Comparison of ENCODE assay signal across 21 mouse cellular contexts in the genomic region with DNA sequence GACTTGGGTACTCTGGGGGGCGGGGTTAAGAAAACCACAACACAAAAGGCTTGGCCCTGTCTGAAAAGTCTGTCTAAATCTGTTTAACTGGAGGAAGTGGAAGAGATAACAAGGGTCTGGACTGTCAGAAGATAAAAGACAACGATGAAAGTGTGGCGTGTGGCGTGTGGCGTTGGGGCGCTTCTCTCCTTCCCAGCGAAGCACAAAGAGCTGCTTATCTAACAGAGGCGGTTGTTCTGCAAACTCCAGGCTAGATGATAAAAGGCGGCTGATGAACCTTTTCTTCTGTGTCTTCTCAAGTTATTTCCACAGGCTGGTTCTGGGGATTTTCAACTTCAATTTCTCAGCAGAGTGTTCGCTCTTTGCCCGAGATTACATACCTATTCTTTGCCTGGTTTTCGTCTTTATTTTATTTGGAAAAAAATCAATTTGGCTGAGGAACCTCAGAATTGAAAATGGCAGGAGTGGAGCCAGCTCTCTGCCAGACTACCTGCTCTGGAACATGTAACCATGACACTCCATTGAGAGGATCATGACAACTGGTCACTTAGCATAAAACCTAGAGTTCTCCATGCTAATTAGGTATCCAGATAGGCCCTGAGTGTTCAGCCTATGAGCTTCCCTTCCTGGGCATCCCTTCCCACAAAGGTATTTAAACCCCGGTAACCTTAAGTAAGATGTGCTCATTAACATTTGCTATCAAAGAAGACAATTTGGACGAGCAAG.
DNase-seq lines count a peak whose midpoint lies in the region; ATAC-seq lines count a peak whose summit lies in the region.
"Had no signal": no experiment of that assay in that cellular context is flagged by ENCODE, and none has a peak within 500 bp of the region (broad histone marks: within the 10 kb centered on the region; RNA-seq: fewer than 3 reads in every experiment).

No protein-coding gene starts in this region.

- H3K9ac ChIP-seq in heart, embryonic 12.5 days: no peak overlapping the region
- H3K9ac ChIP-seq in liver, embryonic 13.5 days: no peak overlapping the region
- H3K9ac ChIP-seq: embryonic facial prominence, embryonic 12.5 days; forebrain, embryonic 13.5 days; hindbrain, embryonic 14.5 days; limb, embryonic 12.5 days; midbrain, embryonic 12.5 days; neural tube, embryonic 12.5 days had no signal

- intact Hi-C loops in heart, postnatal 36 days (cut with DNase I): no loop called here

- H3K4me2 ChIP-seq in heart, embryonic 12.5 days: peak overlapping the region; percentile 44
- 0 out of 2 replicates have a peak overlapping the region, but pooled peaks have one; percentile 17 for H3K4me2 ChIP-seq in liver, embryonic 13.5 days
- H3K4me2 ChIP-seq: embryonic facial prominence, embryonic 12.5 days; forebrain, embryonic 13.5 days; hindbrain, embryonic 14.5 days; limb, embryonic 12.5 days; midbrain, embryonic 12.5 days; neural tube, embryonic 12.5 days had no signal

- DNase-seq in heart, postnatal 36 days: no peak
- DNase-seq in MN1 (ENCODE audit: low spot score): peak; percentile 92
- peak; percentile 25 for DNase-seq in liver, embryonic 13.5 days
- no peak for DNase-seq in neural tube, embryonic 10.5 days (ENCODE audit: extremely low spot score, low spot score)
- no peak for DNase-seq in right cerebral cortex, postnatal 14 days
- DNase-seq in spleen, postnatal 10 days (ENCODE audit: low spot score in 2 of 2): no peak
- DNase-seq: adrenal gland, postnatal 14 days; cerebellum, adult 18-20 months; gastrocnemius, postnatal 10 days; kidney, adult 9 months; right cerebral cortex, adult 18-20 months; thymus, postnatal 25 days had no signal

- 16% methylated on average over 14 of the region's 14 CpGs for WGBS in heart, embryonic 12.5 days
- 10% methylated on average over 14 of the region's 14 CpGs for WGBS in liver, embryonic 13.5 days (ENCODE audit: insufficient replicate concordance)

- peaks cover 12% of the 10 kb centered on the region; the same call in 1 of the 2 replicates for H3K9me3 ChIP-seq in heart, embryonic 12.5 days (replicated peaks)
- H3K9me3 ChIP-seq in liver, embryonic 13.5 days (replicated peaks): peaks cover 4% of the 10 kb centered on the region; the same call in 1 of the 2 replicates
- H3K9me3 ChIP-seq in megakaryocyte, embryonic 14.5 days: peaks cover 30% of the 10 kb centered on the region
- H3K9me3 ChIP-seq: embryonic facial prominence, embryonic 12.5 days; forebrain, embryonic 13.5 days; limb, embryonic 12.5 days; midbrain, embryonic 12.5 days; neural tube, embryonic 12.5 days had no signal

- H3K27ac ChIP-seq in heart, embryonic 12.5 days (ENCODE audit: poor library complexity, severe bottlenecking): no peak overlapping the region
- H3K27ac ChIP-seq in liver, embryonic 13.5 days: no peak overlapping the region
- H3K27ac ChIP-seq: embryonic facial prominence, embryonic 12.5 days; forebrain, embryonic 13.5 days; hindbrain, embryonic 14.5 days; limb, embryonic 12.5 days; midbrain, embryonic 12.5 days; neural tube, embryonic 12.5 days had no signal

- no peak overlapping the region for H3K4me3 ChIP-seq in heart, embryonic 12.5 days
- H3K4me3 ChIP-seq in liver, embryonic 13.5 days (replicated peaks): no peak overlapping the region
- peak overlapping the region; percentile 53 for H3K4me3 ChIP-seq in megakaryocyte, embryonic 14.5 days (replicated peaks)
- H3K4me3 ChIP-seq: embryonic facial prominence, embryonic 12.5 days; forebrain, embryonic 13.5 days; limb, embryonic 12.5 days; midbrain, embryonic 12.5 days; neural tube, embryonic 12.5 days had no signal

- peaks cover 22% of the 10 kb centered on the region for H3K4me1 ChIP-seq in heart, embryonic 12.5 days (replicated peaks)
- H3K4me1 ChIP-seq in liver, embryonic 13.5 days (replicated peaks): peaks cover 19% of the 10 kb centered on the region
- peaks cover 32% of the 10 kb centered on the region for H3K4me1 ChIP-seq in megakaryocyte, embryonic 14.5 days
- H3K4me1 ChIP-seq: embryonic facial prominence, embryonic 12.5 days; limb, embryonic 12.5 days; neural tube, embryonic 12.5 days had no signal

- peak; percentile 23 for ATAC-seq in heart, embryonic 12.5 days (ENCODE audit: insufficient number of reproducible peaks, low FRiP score)
- ATAC-seq in liver, embryonic 13.5 days (ENCODE audit: low read depth): peak; percentile 88
- ATAC-seq: forebrain, embryonic 13.5 days had no signal

- H3K36me3 ChIP-seq in heart, embryonic 12.5 days: no peaks in the 10 kb centered on the region
- no peaks in the 10 kb centered on the region for H3K36me3 ChIP-seq in liver, embryonic 13.5 days
- peaks cover 7% of the 10 kb centered on the region for H3K36me3 ChIP-seq in megakaryocyte, embryonic 14.5 days (replicated peaks; ENCODE audit: low read length)
- H3K36me3 ChIP-seq: embryonic facial prominence, embryonic 12.5 days; limb, embryonic 12.5 days; midbrain, embryonic 12.5 days; neural tube, embryonic 12.5 days had no signal

- H3K27me3 ChIP-seq in heart, embryonic 12.5 days (replicated peaks): no peaks in the 10 kb centered on the region
- H3K27me3 ChIP-seq in liver, embryonic 13.5 days: no peaks in the 10 kb centered on the region
- no peaks in the 10 kb centered on the region for H3K27me3 ChIP-seq in megakaryocyte, embryonic 14.5 days (replicated peaks)
- H3K27me3 ChIP-seq: CH12.LX; embryonic facial prominence, embryonic 12.5 days; forebrain, embryonic 13.5 days; limb, embryonic 12.5 days; midbrain, embryonic 12.5 days; neural tube, embryonic 12.5 days had no signal

Comparison
In these comparisons a context has a peak if more than half of its experiments do, and no peak if none do; other contexts are left out.
1. DNase-seq: peak in MN1 (single experiment) and liver, embryonic 13.5 days (single experiment); none in heart, postnatal 36 days (0 of 2), neural tube, embryonic 10.5 days (single experiment), right cerebral cortex, postnatal 14 days (single experiment) and spleen, postnatal 10 days (0 of 2).